Mouse (Mus musculus) spleen, embryonic (tissue): ENCODE data around the gene Tob1.

ENCODE experiments used
- CTCF ChIA-PET: fragments of 350-600 bp; sonication (Branson Sonifier 250); formaldehyde crosslinking; loops from one replicate; lab custom pipeline; 2022; lab: Charles Lee

Gene Tob1

GRCm38 (mm10) chr11:94198405-94199146, 12.7 kb upstream of the Tob1 start:
- CTCF ChIA-PET: no interaction called here

- CTCF ChIA-PET: no interaction called here
Observed at GRCm38 (mm10) chr11:94199771-94200170, 11.5 kb upstream of the Tob1 start.

GRCm38 (mm10) chr11:94200422-94200821, 10.8 kb upstream of the Tob1 start:
- CTCF ChIA-PET: no interaction called here

- CTCF ChIA-PET: no interaction called here
Observed at GRCm38 (mm10) chr11:94202106-94202505, 9.1 kb upstream of the Tob1 start.

- CTCF ChIA-PET: no interaction called here
Observed at GRCm38 (mm10) chr11:94203066-94203465, 8.2 kb upstream of the Tob1 start.

GRCm38 (mm10) chr11:94206398-94207114, 4.7 kb upstream of the Tob1 start:
- CTCF ChIA-PET: no interaction called here

GRCm38 (mm10) chr11:94208811-94209675, 2.2 kb upstream of the Tob1 start:
- CTCF ChIA-PET: no interaction called here

GRCm38 (mm10) chr11:94209695-94210131, 1.5 kb upstream of the Tob1 start:
- CTCF ChIA-PET: no interaction called here

- CTCF ChIA-PET: interaction anchor here (0.5 to 0.7 kb wide), 2 partner anchors 16 to 381 kb away, joined by 8 read pairs; no protein-coding TSS in a partner anchor
Observed at GRCm38 (mm10) chr11:94210191-94211086, 815 bp upstream of the Tob1 start.

GRCm38 (mm10) chr11:94211651-94212488, 616 bp downstream of the Tob1 start:
- CTCF ChIA-PET: interaction anchor here (0.6 to 1.0 kb wide), 3 partner anchors 15 to 80 kb away, joined by 3 to 7 read pairs (median 4); no protein-coding TSS in a partner anchor

- CTCF ChIA-PET: interaction anchor here (0.6 to 1.0 kb wide), 3 partner anchors 14 to 79 kb away, joined by 3 to 7 read pairs (median 4); no protein-coding TSS in a partner anchor
Observed at GRCm38 (mm10) chr11:94212489-94212836, 1.2 kb downstream of the Tob1 start.

GRCm38 (mm10) chr11:94212997-94213396, 1.7 kb downstream of the Tob1 start:
- CTCF ChIA-PET: no interaction called here

GRCm38 (mm10) chr11:94213735-94214594, 2.7 kb downstream of the Tob1 start:
- CTCF ChIA-PET: no interaction called here

- CTCF ChIA-PET: no interaction called here
Observed at GRCm38 (mm10) chr11:94215581-94215980, 4.3 kb downstream of the Tob1 start.

- CTCF ChIA-PET: no interaction called here
Observed at GRCm38 (mm10) chr11:94216247-94216646, 5.0 kb downstream of the Tob1 start.

GRCm38 (mm10) chr11:94221257-94221656, 10.0 kb downstream of the Tob1 start:
- CTCF ChIA-PET: no interaction called here

GRCm38 (mm10) chr11:94223531-94223930, 12.3 kb downstream of the Tob1 start:
- CTCF ChIA-PET: no interaction called here

GRCm38 (mm10) chr11:94225985-94226384, 14.7 kb downstream of the Tob1 start:
- CTCF ChIA-PET: interaction anchor here (0.5 to 1.4 kb wide), 3 partner anchors 14 to 98 kb away, joined by 3 to 11 read pairs (median 3); no protein-coding TSS in a partner anchor

GRCm38 (mm10) chr11:94228416-94228815, 17.2 kb downstream of the Tob1 start:
- CTCF ChIA-PET: no interaction called here
